Mouse (Mus musculus): ENCODE results near the gene Zbtb43.

DNA sequence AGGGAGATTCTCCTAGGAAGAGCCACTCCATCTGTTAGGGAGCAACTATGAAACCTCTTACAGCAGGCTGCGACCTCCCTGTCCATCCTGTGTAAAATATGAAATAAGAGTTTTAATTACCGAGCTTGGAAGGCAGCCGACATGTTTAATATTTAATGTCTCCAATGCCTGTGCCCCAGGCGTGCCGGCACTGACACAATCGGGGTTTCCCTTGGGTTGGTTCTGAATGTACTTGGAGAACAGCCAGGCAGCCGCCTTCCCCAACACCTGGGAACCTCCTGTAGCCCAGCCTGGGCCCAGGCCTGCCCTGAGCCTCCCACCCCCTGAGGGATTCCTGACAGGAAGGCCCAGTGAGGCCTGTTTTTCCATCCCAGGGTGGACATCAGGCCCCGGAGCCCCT lies 19.0 kb upstream of the Zbtb43 start:
- no peak for TF ChIP-seq POLR2A (IDR thresholded peaks at IDR 0.05; ENCODE audit: borderline replicate concordance, insufficient read depth, low read length)
- no peak for TF ChIP-seq CTCF (IDR thresholded peaks at IDR 0.05; ENCODE audit: borderline replicate concordance, insufficient read depth, low read depth, low read length)
